Mouse (Mus musculus) spleen, adult 2 months (tissue): ENCODE data around the gene Ajm1. TPM values are rescaled to one million over a fixed set of nuclear protein-coding genes. Genes with fewer than 3 reads are reported as not detected.

ENCODE experiments used
- DNase-seq, 2 experiments: peaks; one replicate each; pipeline versions ENCODE4 v3.0.0 to v3.0.0-alpha.2; 2012 to 2021; ENCODE audit warnings: low spot score in 2 of 2, low read depth in 1 of 2
- H3K27ac ChIP-seq: fragments of 200-500 bp; 2 replicates; pipeline ENCODE4 v1.5.1; 2012; ENCODE audit warnings: low read length, inconsistent platforms; ENCODE audit not compliant: insufficient read depth
- H3K27me3 ChIP-seq: fragments of 200-500 bp; 2 replicates; pipeline ENCODE4 v1.6.1; 2012; ENCODE audit warnings: mild to moderate bottlenecking, moderate library complexity, low read length, inconsistent platforms; ENCODE audit not compliant: control insufficient read depth, insufficient read depth
- H3K36me3 ChIP-seq: fragments of 200-500 bp; 2 replicates; pipeline ENCODE4 v1.6.1; 2012; ENCODE audit warnings: mild to moderate bottlenecking, low read length, inconsistent platforms; ENCODE audit not compliant: control insufficient read depth, insufficient read depth
- H3K4me1 ChIP-seq: fragments of 200-500 bp; 2 replicates; pipeline ENCODE4 v1.6.1; 2011; ENCODE audit warnings: inconsistent platforms; ENCODE audit not compliant: control insufficient read depth, insufficient read depth, insufficient read length
- H3K4me3 ChIP-seq: fragments of 200-500 bp; 2 replicates; pipeline ENCODE4 v1.5.1; 2011; ENCODE audit warnings: mild to moderate bottlenecking, inconsistent platforms; ENCODE audit not compliant: insufficient read depth, insufficient read length; ENCODE audit errors: extremely low read depth
- CTCF ChIP-seq: fragments of 200-500 bp; IDR thresholded peaks from 2 replicates; pipeline ENCODE4 v1.5.1; 2011; ENCODE audit warnings: mild to moderate bottlenecking, inconsistent platforms; ENCODE audit not compliant: insufficient read depth, insufficient read length, insufficient replicate concordance; ENCODE audit errors: extremely low read depth
- POLR2A ChIP-seq: fragments of 200-500 bp; IDR thresholded peaks from 2 replicates; pipeline ENCODE4 v1.6.1; 2011; ENCODE audit warnings: low read depth, low read length, inconsistent platforms
- WGBS: fragments of 180-500 bp; shearing (Covaris S2); methylation state at CpG from one replicate; pipeline ENCODE4 v1.1.7; 2018; 5-methylcytosine and 5-hydroxymethylcytosine counted together
- polyA plus RNA-seq: library from polyadenylated mRNA; depleted of rRNA; stranded (reverse); fragments of >200 nt; gene quantifications from 2 replicates; pipeline ENCODE4 v1.2.3, GENCODE M21; 2012

The Ajm1 gene
- polyA plus RNA-seq, 1 experiment = 6.3 TPM

GRCm38 (mm10) chr2:25578796-25579736 lies 2.5 kb downstream of the Ajm1 start:
- no peak for TF ChIP-seq POLR2A
- TF ChIP-seq CTCF = no peak
- 10% methylated on average over 77 of the region's 77 CpGs for WGBS
- DNase-seq = no peak

GRCm38 (mm10) chr2:25577951-25578795 lies 3.4 kb downstream of the Ajm1 start:
- TF ChIP-seq POLR2A (no peak), CTCF (no peak)
- Histone ChIP-seq H3K4me1 (peaks cover 42% of the 10 kb centered on the region), H3K27me3 (peaks cover 25% of the 10 kb centered on the region), H3K27ac (no peak overlapping the region), H3K4me3 (peak overlapping the region; percentile 16; the same call in 1 of the 2 replicates), H3K36me3 (no peaks in the 10 kb centered on the region)
- DNase-seq = no peak
- 11% methylated on average over 75 of the region's 75 CpGs for WGBS

More at GRCm38 (mm10) chr2:25578796-25579736, 2.5 kb downstream of the Ajm1 start:
- Histone ChIP-seq H3K4me1 (peaks cover 41% of the 10 kb centered on the region), H3K27me3 (peaks cover 25% of the 10 kb centered on the region), H3K36me3 (peaks cover 2% of the 10 kb centered on the region; the same call in 1 of the 2 replicates), H3K4me3 (no peak overlapping the region), H3K27ac (no peak overlapping the region)

DNA sequence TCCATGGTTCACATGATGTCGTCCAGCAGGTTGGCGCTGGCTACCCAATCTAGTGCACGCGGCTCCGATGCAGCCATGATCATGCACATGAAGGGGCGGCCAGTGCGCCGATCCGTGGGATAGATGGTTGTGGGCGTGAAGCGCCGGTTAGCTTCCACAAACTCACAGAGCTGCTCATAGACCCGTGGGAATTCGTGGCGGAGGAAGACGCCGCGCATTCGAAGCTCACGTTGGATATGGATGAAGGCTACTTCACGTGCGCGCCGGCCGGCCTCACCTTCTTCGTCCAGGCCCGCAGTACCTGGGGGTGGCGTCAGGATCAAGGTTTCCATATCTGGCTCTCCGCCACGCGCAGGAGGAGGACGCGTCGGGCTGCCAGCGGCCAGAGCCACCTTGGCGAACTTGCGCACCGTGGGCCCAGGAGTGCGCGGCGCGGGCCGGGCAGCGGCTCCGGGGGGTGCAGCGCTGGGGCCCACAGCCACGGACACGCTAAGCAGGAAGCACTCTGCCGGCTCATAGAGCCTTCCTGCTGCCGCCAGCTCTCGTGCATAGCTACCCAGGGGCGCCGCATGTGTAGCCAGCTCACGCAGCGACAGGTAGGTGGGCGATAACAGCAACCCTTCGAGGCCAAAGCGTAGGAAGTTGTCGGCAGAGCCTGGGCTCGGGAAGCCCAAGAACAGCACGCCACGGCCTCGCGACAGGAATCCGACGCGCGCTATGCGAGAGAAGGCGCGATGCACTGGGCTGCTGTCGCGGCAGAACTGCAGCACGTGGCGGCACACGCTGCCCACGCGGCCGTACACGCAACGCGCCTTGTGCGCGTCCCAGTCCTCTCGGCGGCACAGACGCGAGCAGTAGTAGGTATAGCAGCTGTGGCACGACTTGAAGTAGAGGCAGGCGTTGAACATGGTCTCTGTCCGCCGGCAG lies 4.3 kb downstream of the Ajm1 start:
- Histone ChIP-seq H3K4me3 (peak overlapping the region; percentile 22; the same call in 1 of the 2 replicates), H3K27me3 (peaks cover 25% of the 10 kb centered on the region), H3K36me3 (no peaks in the 10 kb centered on the region), H3K4me1 (peaks cover 42% of the 10 kb centered on the region), H3K27ac (no peak overlapping the region)
- TF ChIP-seq CTCF (no peak), POLR2A (no peak)
- no peak for DNase-seq
- WGBS = 30% methylated on average over 92 of the region's 92 CpGs

DNA sequence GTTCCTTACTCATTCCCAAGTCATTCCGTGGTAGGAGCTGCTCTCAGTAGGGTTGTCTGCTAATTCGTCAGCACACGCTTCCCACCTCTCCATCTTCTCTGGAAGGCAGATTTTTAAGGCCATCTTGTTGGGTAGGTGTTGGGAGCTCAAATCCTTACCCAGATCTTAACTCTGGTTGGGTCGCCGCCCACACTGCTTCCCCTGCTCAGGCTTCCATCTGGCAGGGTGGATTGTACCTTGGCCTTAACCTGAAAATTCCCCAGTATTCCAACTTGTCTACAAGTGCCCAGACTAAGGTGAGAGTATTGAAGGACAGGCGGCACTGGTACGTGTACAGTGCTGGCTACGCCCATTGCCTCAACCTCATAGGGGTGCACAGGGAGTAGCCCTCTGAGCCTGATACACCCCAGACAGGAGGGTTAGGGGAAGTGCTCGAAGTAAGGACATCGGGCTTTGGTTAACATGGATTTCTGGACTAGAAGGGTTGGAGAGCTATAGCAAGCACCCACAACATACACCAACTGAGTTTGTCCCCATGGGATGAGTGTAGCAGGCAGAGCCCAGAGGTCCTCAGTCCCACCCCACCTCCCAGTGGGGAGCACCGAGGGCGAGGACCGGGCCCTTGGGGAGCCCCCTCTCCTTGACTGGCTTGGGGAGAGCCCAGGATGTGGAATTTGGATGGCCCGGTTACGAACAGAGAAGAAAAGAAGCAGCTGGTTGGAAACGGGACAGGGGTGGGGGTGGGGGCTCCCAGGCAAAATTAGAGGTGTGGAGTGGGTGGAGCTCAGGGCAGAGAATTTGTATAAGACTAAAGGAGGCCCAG lies 5.3 kb downstream of the Ajm1 start:
- Histone ChIP-seq H3K4me1 (peaks cover 39% of the 10 kb centered on the region), H3K27ac (no peak overlapping the region), H3K36me3 (no peaks in the 10 kb centered on the region), H3K27me3 (peaks cover 25% of the 10 kb centered on the region), H3K4me3 (no peak overlapping the region)
- TF ChIP-seq CTCF (no peak), POLR2A (no peak)
- DNase-seq = no peak
- WGBS = 92% methylated on average over 16 of the region's 16 CpGs

DNA sequence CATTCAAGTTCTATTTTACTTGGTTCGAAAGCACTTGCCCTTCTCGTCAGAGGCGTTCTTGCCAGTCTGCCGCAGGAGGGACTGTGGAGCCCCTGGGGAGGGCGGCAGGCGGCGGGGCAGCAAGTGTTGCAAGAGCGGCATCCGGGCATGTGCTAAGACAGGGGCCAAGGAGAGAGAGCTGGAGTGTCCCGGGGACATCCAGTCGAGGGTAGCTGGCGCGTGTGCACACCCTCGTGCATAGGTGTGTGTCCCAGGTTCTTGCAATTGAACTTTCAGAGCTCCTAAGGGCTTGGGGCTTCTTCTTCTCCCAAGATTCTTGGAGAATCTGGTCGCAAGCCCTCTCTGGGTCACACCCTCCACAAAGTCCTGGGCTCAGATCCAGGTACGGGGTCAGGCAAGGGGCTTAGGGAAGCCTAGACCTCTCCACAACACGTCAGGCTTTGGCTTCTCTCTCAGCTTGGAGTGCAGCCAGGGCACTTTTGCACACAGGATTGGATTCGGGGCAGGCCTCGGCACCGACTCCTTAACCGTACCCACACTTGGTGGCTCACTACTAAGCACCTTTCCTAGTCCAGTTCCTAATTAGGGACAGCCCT lies 6.0 kb downstream of the Ajm1 start:
- H3K27ac ChIP-seq = peak overlapping the region; percentile 29; the same call in 1 of the 2 replicates

More for the DNA sequence above, 6.0 kb downstream of the Ajm1 start:
- TF ChIP-seq POLR2A (no peak), CTCF (no peak)
- WGBS = 24% methylated on average over 21 of the region's 21 CpGs
- H3K4me1 ChIP-seq = peaks cover 38% of the 10 kb centered on the region
- H3K4me3 ChIP-seq = peak overlapping the region; percentile 55; the same call in 1 of the 2 replicates
- no peaks in the 10 kb centered on the region for H3K36me3 ChIP-seq
- H3K27me3 ChIP-seq = peaks cover 25% of the 10 kb centered on the region
- DNase-seq = peak in 1 of 2 experiments; percentile 36
